Mouse (Mus musculus): ENCODE measurements around the gene Pitx3. TPM values are rescaled to one million over a fixed set of nuclear protein-coding genes. Genes with fewer than 3 reads are reported as not detected.

The Pitx3 gene
- polyA plus RNA-seq, 1 experiment from 2014 or later: 0.82 TPM

GRCm38 (mm10) chr19:46120872-46121271 is 27.3 kb downstream of the Pitx3 start:
- WGBS: 56% methylated on average over 6 of the region's 6 CpGs
- Histone ChIP-seq H3K9me3 (ENCODE audit: low read depth, low read length) (no peaks in the 10 kb centered on the region), H3K4me3 (ENCODE audit: low read depth, low read length) (no peak overlapping the region), H3K27ac (ENCODE audit: low read depth) (no peak overlapping the region), H3K4me2 (no peak overlapping the region), H3K27me3 (ENCODE audit: insufficient read depth, low read length) (no peaks in the 10 kb centered on the region), H3K4me1 (ENCODE audit: insufficient read depth) (no peaks in the 10 kb centered on the region), H3K36me3 (ENCODE audit: insufficient read depth) (no peaks in the 10 kb centered on the region), H3K9ac (no peak overlapping the region)
- DNase-seq: no peak
- ATAC-seq (ENCODE audit: insufficient read depth): no peak
- TF ChIP-seq CTCF (IDR thresholded peaks at IDR 0.05; ENCODE audit: low read depth): no peak

- Histone ChIP-seq H3K27me3 (ENCODE audit: insufficient read depth, low read length) (no peaks in the 10 kb centered on the region), H3K9ac (no peak overlapping the region), H3K9me3 (ENCODE audit: low read depth, low read length) (no peaks in the 10 kb centered on the region), H3K4me2 (no peak overlapping the region), H3K4me3 (ENCODE audit: low read depth, low read length) (no peak overlapping the region), H3K4me1 (ENCODE audit: insufficient read depth) (no peaks in the 10 kb centered on the region), H3K36me3 (ENCODE audit: insufficient read depth) (no peaks in the 10 kb centered on the region), H3K27ac (ENCODE audit: low read depth) (no peak overlapping the region)
- 83% methylated on average over 3 of the region's 3 CpGs for WGBS
- DNase-seq (no peak), ATAC-seq (ENCODE audit: insufficient read depth) (no peak)
- TF ChIP-seq CTCF (IDR thresholded peaks at IDR 0.05; ENCODE audit: low read depth): no peak
Measured at GRCm38 (mm10) chr19:46119458-46119857, 28.7 kb downstream of the Pitx3 start.

GRCm38 (mm10) chr19:46114617-46115016 is 33.5 kb downstream of the Pitx3 start:
- Histone ChIP-seq H3K27me3 (ENCODE audit: insufficient read depth, low read length) (no peaks in the 10 kb centered on the region), H3K4me1 (ENCODE audit: insufficient read depth) (no peaks in the 10 kb centered on the region), H3K9me3 (ENCODE audit: low read depth, low read length) (no peaks in the 10 kb centered on the region), H3K4me2 (no peak overlapping the region), H3K36me3 (ENCODE audit: insufficient read depth) (no peaks in the 10 kb centered on the region), H3K27ac (ENCODE audit: low read depth) (no peak overlapping the region), H3K4me3 (ENCODE audit: low read depth, low read length) (no peak overlapping the region), H3K9ac (no peak overlapping the region)
- no peak for TF ChIP-seq CTCF (IDR thresholded peaks at IDR 0.05; ENCODE audit: low read depth)
- WGBS: 40% methylated on average over 4 of the region's 4 CpGs
- peak; percentile 12 for DNase-seq
- ATAC-seq (ENCODE audit: insufficient read depth): no peak

- H3K4me1 ChIP-seq (ENCODE audit: insufficient read depth): no peaks in the 10 kb centered on the region
- H3K36me3 ChIP-seq (ENCODE audit: insufficient read depth): no peaks in the 10 kb centered on the region
- no peak overlapping the region for H3K9ac ChIP-seq
- H3K27me3 ChIP-seq (ENCODE audit: insufficient read depth, low read length): no peaks in the 10 kb centered on the region
- H3K27ac ChIP-seq (ENCODE audit: low read depth): no peak overlapping the region
- WGBS: 81% methylated on average over 5 of the region's 5 CpGs
- no peak overlapping the region for H3K4me2 ChIP-seq
- DNase-seq (no peak), ATAC-seq (ENCODE audit: insufficient read depth) (no peak)
- H3K9me3 ChIP-seq (ENCODE audit: low read depth, low read length): no peaks in the 10 kb centered on the region
- no peak for TF ChIP-seq CTCF (IDR thresholded peaks at IDR 0.05; ENCODE audit: low read depth)
- no peak overlapping the region for H3K4me3 ChIP-seq (ENCODE audit: low read depth, low read length)
Measured at GRCm38 (mm10) chr19:46110781-46111180, 37.3 kb downstream of the Pitx3 start.

GRCm38 (mm10) chr19:46110214-46110613 is 37.9 kb downstream of the Pitx3 start:
- Histone ChIP-seq H3K27me3 (ENCODE audit: insufficient read depth, low read length) (no peaks in the 10 kb centered on the region), H3K27ac (ENCODE audit: low read depth) (no peak overlapping the region), H3K4me2 (no peak overlapping the region), H3K4me1 (ENCODE audit: insufficient read depth) (no peaks in the 10 kb centered on the region), H3K36me3 (ENCODE audit: insufficient read depth) (no peaks in the 10 kb centered on the region), H3K9ac (no peak overlapping the region), H3K9me3 (ENCODE audit: low read depth, low read length) (no peaks in the 10 kb centered on the region), H3K4me3 (ENCODE audit: low read depth, low read length) (no peak overlapping the region)
- 80% methylated on average over 2 of the region's 2 CpGs for WGBS
- no peak for TF ChIP-seq CTCF (IDR thresholded peaks at IDR 0.05; ENCODE audit: low read depth)
- ATAC-seq (ENCODE audit: insufficient read depth) (no peak), DNase-seq (no peak)

- ATAC-seq (ENCODE audit: insufficient read depth) (no peak), DNase-seq (no peak)
- no peak for TF ChIP-seq CTCF (IDR thresholded peaks at IDR 0.05; ENCODE audit: low read depth)
- no peak overlapping the region for H3K27ac ChIP-seq (ENCODE audit: low read depth)
- no peak overlapping the region for H3K4me2 ChIP-seq
- H3K4me1 ChIP-seq (ENCODE audit: insufficient read depth): no peaks in the 10 kb centered on the region
- H3K9ac ChIP-seq: no peak overlapping the region
- no peaks in the 10 kb centered on the region for H3K9me3 ChIP-seq (ENCODE audit: low read depth, low read length)
- 57% methylated on average over 2 of the region's 2 CpGs for WGBS
- H3K27me3 ChIP-seq (ENCODE audit: insufficient read depth, low read length): no peaks in the 10 kb centered on the region
- no peaks in the 10 kb centered on the region for H3K36me3 ChIP-seq (ENCODE audit: insufficient read depth)
- no peak overlapping the region for H3K4me3 ChIP-seq (ENCODE audit: low read depth, low read length)
Measured at GRCm38 (mm10) chr19:46104187-46104557, 44.0 kb downstream of the Pitx3 start.

GRCm38 (mm10) chr19:46103437-46104186 is 44.5 kb downstream of the Pitx3 start:
- 61% methylated on average over 6 of the region's 6 CpGs for WGBS

More at GRCm38 (mm10) chr19:46103437-46104186, 44.5 kb downstream of the Pitx3 start:
- no peaks in the 10 kb centered on the region for H3K36me3 ChIP-seq (ENCODE audit: insufficient read depth)
- H3K4me1 ChIP-seq (ENCODE audit: insufficient read depth): no peaks in the 10 kb centered on the region
- no peak overlapping the region for H3K27ac ChIP-seq (ENCODE audit: low read depth)
- H3K4me2 ChIP-seq: no peak overlapping the region
- no peak overlapping the region for H3K9ac ChIP-seq
- peak; percentile 37 for DNase-seq
- no peak for ATAC-seq (ENCODE audit: insufficient read depth)
- no peak overlapping the region for H3K4me3 ChIP-seq (ENCODE audit: low read depth, low read length)
- no peak for TF ChIP-seq CTCF (IDR thresholded peaks at IDR 0.05; ENCODE audit: low read depth)
- no peaks in the 10 kb centered on the region for H3K27me3 ChIP-seq (ENCODE audit: insufficient read depth, low read length)
- H3K9me3 ChIP-seq (ENCODE audit: low read depth, low read length): no peaks in the 10 kb centered on the region

Data from lung, embryonic 14.5 days (tissue).